Comparison of ENCODE assay signal across 25 mouse cellular contexts in the genomic region with DNA sequence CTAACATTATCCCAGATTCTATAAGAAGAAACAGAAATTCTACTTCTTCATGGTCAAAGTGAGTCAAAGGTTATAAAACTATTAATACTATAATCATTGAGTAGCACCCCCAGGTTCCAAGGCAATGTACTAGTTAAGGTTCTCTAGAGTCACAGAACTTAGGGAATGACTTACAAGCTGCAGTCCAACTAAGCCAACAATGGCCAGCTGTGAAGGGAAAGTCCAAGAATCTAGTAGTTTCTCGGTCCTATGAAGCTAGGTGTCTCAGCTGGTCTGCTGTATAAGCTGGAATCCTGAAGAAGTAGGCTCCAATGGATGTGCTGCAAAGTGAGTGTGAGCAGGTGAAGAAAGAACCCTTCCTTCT. TPM values are rescaled to one million over a fixed set of nuclear protein-coding genes. Genes with fewer than 3 reads are reported as not detected.
DNase-seq lines count a peak whose midpoint lies in the region; ATAC-seq and TF ChIP-seq lines count a peak whose summit lies in the region.
"Had no signal": no experiment of that assay in that cellular context is flagged by ENCODE, and none has a peak within 500 bp of the region (broad histone marks: within the 10 kb centered on the region; RNA-seq: fewer than 3 reads in every experiment).

No protein-coding gene starts in this region.

- H3K36me3 ChIP-seq in kidney, adult 2 months (ENCODE audit: control insufficient read depth, insufficient read depth, low read length): peaks cover 5% of the 10 kb centered on the region; the same call in 1 of the 2 replicates
- no peaks in the 10 kb centered on the region for H3K36me3 ChIP-seq in kidney, embryonic 14.5 days (ENCODE audit: control insufficient read depth, insufficient read depth, low read length)
- H3K36me3 ChIP-seq: G1E had no signal

- H3K9ac ChIP-seq in kidney, embryonic 14.5 days (ENCODE audit: low read depth, low read length): no peak overlapping the region

- no peak overlapping the region for H3K4me2 ChIP-seq in kidney, embryonic 14.5 days (replicated peaks; ENCODE audit: low read depth, low read length)

- no peak for ATAC-seq in kidney, embryonic 14.5 days (ENCODE audit: low FRiP score, low TSS enrichment)
- ATAC-seq: activated CD4-positive, CD25-positive, alpha-beta regulatory T cell, adult 4 months; CD4-positive, CD25-positive, alpha-beta regulatory T cell, adult 4 months; Patski had no signal

- H3K27ac ChIP-seq in kidney, adult 2 months (ENCODE audit: insufficient read depth, low read depth, low read length): peak overlapping the region; percentile 99
- H3K27ac ChIP-seq in kidney, embryonic 14.5 days (ENCODE audit: low read depth, low read length): no peak overlapping the region

- H3K4me3 ChIP-seq in kidney, adult 2 months (ENCODE audit: insufficient read depth, low read depth, low read length): no peak overlapping the region
- no peak overlapping the region for H3K4me3 ChIP-seq in kidney, embryonic 14.5 days (ENCODE audit: low read length)

- DNase-seq in heart, adult 11 months: peak; percentile 11
- DNase-seq in heart, postnatal 25 days (ENCODE audit: low spot score): no peak
- peak; percentile 62 for DNase-seq in kidney, adult 2 months
- DNase-seq in kidney, adult 9 months: peak; percentile 75
- DNase-seq in kidney, postnatal 25 days: no peak
- DNase-seq: adrenal gland, adult 2 months; adrenal gland, adult 8-10 months; adrenal gland, postnatal 10 days; adrenal gland, postnatal 14 days; adrenal gland, postnatal 25 days; adrenal gland, postnatal 36 days; B cell, adult 2 months; cerebellum, adult 11 months; cerebellum, adult 11-12 months; cerebellum, adult 18-20 months had no signal

- intact Hi-C loops in heart, postnatal 25 days (cut with DNase I): no loop called here

- no peak for TF ChIP-seq CTCF in kidney, adult 2 months (conservative IDR thresholded peaks at IDR 0.05; ENCODE audit: insufficient read depth, insufficient read length, low read depth, low read length)

- no peaks in the 10 kb centered on the region for H3K27me3 ChIP-seq in kidney, adult 2 months (replicated peaks; ENCODE audit: control insufficient read depth, insufficient read depth, low read length)
- no peaks in the 10 kb centered on the region for H3K27me3 ChIP-seq in kidney, embryonic 14.5 days (ENCODE audit: control insufficient read depth, insufficient read depth, low read length)
- H3K27me3 ChIP-seq: Patski had no signal

- 54% methylated on average over 1 of the region's 1 CpGs for WGBS in kidney, adult 2 months
- WGBS in kidney, embryonic 14.5 days: 64% methylated on average over 1 of the region's 1 CpGs

- peaks cover 24% of the 10 kb centered on the region; the same call in 1 of the 2 replicates for H3K4me1 ChIP-seq in kidney, adult 2 months (ENCODE audit: control insufficient read depth, insufficient read depth, low read length)
- H3K4me1 ChIP-seq in kidney, embryonic 14.5 days (ENCODE audit: control insufficient read depth, insufficient read depth, low read length): no peaks in the 10 kb centered on the region

- no peaks in the 10 kb centered on the region for H3K9me3 ChIP-seq in kidney, embryonic 14.5 days (ENCODE audit: control insufficient read depth, low read length)
- H3K9me3 ChIP-seq: G1E had no signal

- no peak for TF ChIP-seq POLR2A in kidney, adult 2 months (IDR thresholded peaks at IDR 0.05; ENCODE audit: low read depth, low read length)

RNA-seq across cellular contexts. Expression of gene Acsm1, which starts 4.9 kb away (rescaled TPM):
- not detected for total RNA-seq in heart, postnatal 25 days (2021)
- polyA plus RNA-seq in kidney, adult 2 months (2012; rRNA removed): 209 and 221 TPM in 2 replicates
- 0.14 and 0.35 TPM in 2 replicates for polyA plus RNA-seq in kidney, embryonic 14.5 days (2014; fragmentation: Nextera tagmentation; extraction: Ambion mirVana)
- total RNA-seq: adrenal gland, adult 8-10 months; adrenal gland, postnatal 25 days; adrenal gland, postnatal 36 days; CH12.LX; ES-E14; G1E; MEL had no signal
- polyA plus RNA-seq: activated CD4-positive, CD25-positive, alpha-beta regulatory T cell, adult 4 months; brain, embryonic 14.5 days; C2C12; CD4-positive, CD25-positive, alpha-beta regulatory T cell, adult 4 months; G1E; Patski had no signal

RNA-seq across cellular contexts. Expression of gene Acsm2, which starts 47.8 kb away (rescaled TPM):
- total RNA-seq in heart, postnatal 25 days (2021): not detected
- polyA plus RNA-seq in kidney, adult 2 months (2012; rRNA removed): 980 and 1,120 TPM in 2 replicates
- polyA plus RNA-seq in kidney, embryonic 14.5 days (2014; fragmentation: Nextera tagmentation; extraction: Ambion mirVana): 4.6 and 10.4 TPM in 2 replicates
- total RNA-seq: adrenal gland, adult 8-10 months; adrenal gland, postnatal 14 days; adrenal gland, postnatal 25 days; adrenal gland, postnatal 36 days; CH12.LX; ES-E14; MEL had no signal
- polyA plus RNA-seq: adrenal gland, adult 2 months; brain, embryonic 14.5 days; C2C12; G1E had no signal

Comparison
In these comparisons a context has a peak if more than half of its experiments do, and no peak if none do; other contexts are left out.
1. DNase-seq: peak in heart, adult 11 months (single experiment), kidney, adult 2 months (single experiment) and kidney, adult 9 months (single experiment); none in heart, postnatal 25 days (single experiment) and kidney, postnatal 25 days (0 of 2).
2. RNA of gene Acsm1, which starts 4.9 kb away (polyA plus RNA-seq): 209 to 221 TPM in kidney, adult 2 months; 0.14 to 0.35 TPM in kidney, embryonic 14.5 days; every median in the first group is over 100 times any median in the second.
3. RNA of gene Acsm2, which starts 47.8 kb away (polyA plus RNA-seq): 980 to 1,120 TPM in kidney, adult 2 months; 4.6 to 10.4 TPM in kidney, embryonic 14.5 days; every median in the first group is over 10 times any median in the second.